Mouse (Mus musculus) heart, adult 2 months (tissue): ENCODE measurements around the gene Agmat.

ENCODE experiments used
- CTCF ChIP-seq: fragments of 200-600 bp; IDR thresholded peaks from 2 replicates; pipeline ENCODE4 v1.8.1; 2022; ENCODE audit warnings: antibody characterized with exemption, mild to moderate bottlenecking, moderate library complexity
- EP300 ChIP-seq: fragments of 200-500 bp; IDR thresholded peaks from 2 replicates; pipeline ENCODE4 v1.6.1; 2011; ENCODE audit warnings: low read depth, low read length, control low read depth; ENCODE audit not compliant: insufficient read depth

DNA sequence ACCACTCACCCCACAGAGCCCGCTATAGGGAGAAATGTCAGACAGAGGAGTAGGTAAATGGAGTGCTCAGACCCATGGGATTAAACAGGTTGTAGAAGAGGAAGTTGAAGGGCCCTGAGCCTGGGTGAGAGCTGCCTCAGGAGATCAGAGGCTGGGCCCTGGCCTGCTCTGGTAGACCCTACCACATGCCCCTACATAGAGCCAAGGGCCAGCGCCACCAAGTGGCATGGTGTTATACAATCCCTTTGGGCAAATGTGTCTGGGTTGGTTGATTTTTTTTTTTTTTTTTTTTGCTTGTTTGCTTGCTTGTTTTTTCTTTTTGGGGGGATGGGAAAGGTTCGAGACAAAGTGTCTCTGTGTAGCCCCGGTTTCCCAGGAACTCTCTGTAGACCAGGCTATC lies 57.6 kb downstream of the Agmat start:
- TF ChIP-seq EP300 (no peak), CTCF (peak; percentile 24; the same call in 1 of the 2 replicates)
